Mouse (Mus musculus): ENCODE measurements around the gene Tbc1d9. TPM values are rescaled to one million over a fixed set of nuclear protein-coding genes. Genes with fewer than 3 reads are reported as not detected.
A peak's percentile ranks its signal among the peaks of the same experiment; 100 is the strongest.

Gene Tbc1d9
- polyA plus RNA-seq, 1 experiment: 22.7 TPM

GRCm38 (mm10) chr8:83155110-83155509 is 10.0 kb upstream of the Tbc1d9 start:
- no peak for DNase-seq
- Histone ChIP-seq H3K4me3 (replicated peaks; ENCODE audit: extremely low read depth, low read depth, low read length) (no peak overlapping the region), H3K4me1 (ENCODE audit: control insufficient read depth, insufficient read depth, low read length) (no peaks in the 10 kb centered on the region)
- WGBS: 37% methylated on average over 4 of the region's 4 CpGs
- TF ChIP-seq CTCF (IDR thresholded peaks at IDR 0.05; ENCODE audit: insufficient read depth, low read length) (no peak), POLR2A (IDR thresholded peaks at IDR 0.05; ENCODE audit: borderline replicate concordance, extremely low read depth, low read depth, low read length) (no peak)

GRCm38 (mm10) chr8:83158971-83159370 is 6.2 kb upstream of the Tbc1d9 start:
- TF ChIP-seq POLR2A (IDR thresholded peaks at IDR 0.05; ENCODE audit: borderline replicate concordance, extremely low read depth, low read depth, low read length) (no peak), CTCF (IDR thresholded peaks at IDR 0.05; ENCODE audit: insufficient read depth, low read length) (no peak)
- no peaks in the 10 kb centered on the region for H3K4me1 ChIP-seq (ENCODE audit: control insufficient read depth, insufficient read depth, low read length)
- WGBS: 40% methylated on average over 3 of the region's 3 CpGs
- no peak for DNase-seq
- H3K4me3 ChIP-seq (replicated peaks; ENCODE audit: extremely low read depth, low read depth, low read length): no peak overlapping the region

GRCm38 (mm10) chr8:83159615-83160014 is 5.5 kb upstream of the Tbc1d9 start:
- Histone ChIP-seq H3K4me3 (replicated peaks; ENCODE audit: extremely low read depth, low read depth, low read length) (no peak overlapping the region), H3K4me1 (ENCODE audit: control insufficient read depth, insufficient read depth, low read length) (no peaks in the 10 kb centered on the region)
- no peak for DNase-seq
- TF ChIP-seq CTCF (IDR thresholded peaks at IDR 0.05; ENCODE audit: insufficient read depth, low read length) (no peak), POLR2A (IDR thresholded peaks at IDR 0.05; ENCODE audit: borderline replicate concordance, extremely low read depth, low read depth, low read length) (no peak)
- 83% methylated on average over 1 of the region's 1 CpGs for WGBS

GRCm38 (mm10) chr8:83160613-83161012 is 4.5 kb upstream of the Tbc1d9 start:
- no peak for TF ChIP-seq CTCF (IDR thresholded peaks at IDR 0.05; ENCODE audit: insufficient read depth, low read length)
- TF ChIP-seq POLR2A (IDR thresholded peaks at IDR 0.05; ENCODE audit: borderline replicate concordance, extremely low read depth, low read depth, low read length): no peak
- WGBS: 86% methylated on average over 2 of the region's 2 CpGs
- H3K4me1 ChIP-seq (ENCODE audit: control insufficient read depth, insufficient read depth, low read length): no peaks in the 10 kb centered on the region
- no peak for DNase-seq
- no peak overlapping the region for H3K4me3 ChIP-seq (replicated peaks; ENCODE audit: extremely low read depth, low read depth, low read length)

GRCm38 (mm10) chr8:83165931-83166867 is 1.0 kb downstream of the Tbc1d9 start, which contains the start of gene Gm10645:
TSS of gene Gm10645 (minus strand) at chr8:83166170.
- H3K4me3 ChIP-seq (replicated peaks; ENCODE audit: extremely low read depth, low read depth, low read length): peak within 1 kb of the TSS; percentile 54
- H3K4me1 ChIP-seq (ENCODE audit: control insufficient read depth, insufficient read depth, low read length): no peaks in the 10 kb centered on the region
- DNase-seq: peak; percentile 43
- WGBS: 4% methylated on average over 54 of the region's 54 CpGs
- no peak for TF ChIP-seq CTCF (IDR thresholded peaks at IDR 0.05; ENCODE audit: insufficient read depth, low read length)
- TF ChIP-seq POLR2A (IDR thresholded peaks at IDR 0.05; ENCODE audit: borderline replicate concordance, extremely low read depth, low read depth, low read length): no peak

- H3K4me3 ChIP-seq (replicated peaks; ENCODE audit: extremely low read depth, low read depth, low read length): no peak overlapping the region
Measured at GRCm38 (mm10) chr8:83167932-83168331, 2.8 kb downstream of the Tbc1d9 start.

GRCm38 (mm10) chr8:83169127-83169526 is 4.0 kb downstream of the Tbc1d9 start:
- TF ChIP-seq CTCF (IDR thresholded peaks at IDR 0.05; ENCODE audit: insufficient read depth, low read length): no peak
- WGBS: 70% methylated on average over 3 of the region's 3 CpGs
- no peaks in the 10 kb centered on the region for H3K4me1 ChIP-seq (ENCODE audit: control insufficient read depth, insufficient read depth, low read length)
- DNase-seq: no peak
- no peak overlapping the region for H3K4me3 ChIP-seq (replicated peaks; ENCODE audit: extremely low read depth, low read depth, low read length)

More at GRCm38 (mm10) chr8:83167932-83168331, 2.8 kb downstream of the Tbc1d9 start:
- no peaks in the 10 kb centered on the region for H3K4me1 ChIP-seq (ENCODE audit: control insufficient read depth, insufficient read depth, low read length)
- 73% methylated on average over 3 of the region's 3 CpGs for WGBS
- TF ChIP-seq POLR2A (IDR thresholded peaks at IDR 0.05; ENCODE audit: borderline replicate concordance, extremely low read depth, low read depth, low read length) (no peak), CTCF (IDR thresholded peaks at IDR 0.05; ENCODE audit: insufficient read depth, low read length) (no peak)
- no peak for DNase-seq

GRCm38 (mm10) chr8:83169709-83170108 is 4.6 kb downstream of the Tbc1d9 start:
- WGBS: 86% methylated on average over 2 of the region's 2 CpGs
- TF ChIP-seq CTCF (IDR thresholded peaks at IDR 0.05; ENCODE audit: insufficient read depth, low read length): 0 out of 2 replicates have a peak, but pooled peaks have one; percentile 26
- no peak for TF ChIP-seq POLR2A (IDR thresholded peaks at IDR 0.05; ENCODE audit: borderline replicate concordance, extremely low read depth, low read depth, low read length)
- DNase-seq: no peak
- Histone ChIP-seq H3K4me1 (ENCODE audit: control insufficient read depth, insufficient read depth, low read length) (no peaks in the 10 kb centered on the region), H3K4me3 (replicated peaks; ENCODE audit: extremely low read depth, low read depth, low read length) (no peak overlapping the region)

GRCm38 (mm10) chr8:83170894-83171293 is 5.7 kb downstream of the Tbc1d9 start:
- no peaks in the 10 kb centered on the region for H3K4me1 ChIP-seq (ENCODE audit: control insufficient read depth, insufficient read depth, low read length)
- no peak overlapping the region for H3K4me3 ChIP-seq (replicated peaks; ENCODE audit: extremely low read depth, low read depth, low read length)
- WGBS: 47% methylated on average over 6 of the region's 6 CpGs
- no peak for DNase-seq
- TF ChIP-seq CTCF (IDR thresholded peaks at IDR 0.05; ENCODE audit: insufficient read depth, low read length) (no peak), POLR2A (IDR thresholded peaks at IDR 0.05; ENCODE audit: borderline replicate concordance, extremely low read depth, low read depth, low read length) (no peak)

- no peak for TF ChIP-seq POLR2A (IDR thresholded peaks at IDR 0.05; ENCODE audit: borderline replicate concordance, extremely low read depth, low read depth, low read length)
- no peak for TF ChIP-seq CTCF (IDR thresholded peaks at IDR 0.05; ENCODE audit: insufficient read depth, low read length)
- 72% methylated on average over 10 of the region's 10 CpGs for WGBS
Measured at GRCm38 (mm10) chr8:83175680-83176079, 10.5 kb downstream of the Tbc1d9 start.

More at GRCm38 (mm10) chr8:83175680-83176079, 10.5 kb downstream of the Tbc1d9 start:
- no peak for DNase-seq
- Histone ChIP-seq H3K4me3 (replicated peaks; ENCODE audit: extremely low read depth, low read depth, low read length) (no peak overlapping the region), H3K4me1 (ENCODE audit: control insufficient read depth, insufficient read depth, low read length) (peaks cover 6% of the 10 kb centered on the region)
